Mouse (Mus musculus) CH12.LX (cell line): ENCODE data around the gene Fut1. TPM values are rescaled to one million over a fixed set of nuclear protein-coding genes. Genes with fewer than 3 reads are reported as not detected.

ENCODE experiments used
- DNase-seq: peaks from one replicate; pipeline ENCODE4 v3.0.0-alpha.2; 2013; ENCODE audit errors: extremely low read depth
- H3K27ac ChIP-seq: 2 replicates; pipeline ENCODE4 v1.5.1; 2012; ENCODE audit warnings: low read depth, mild to moderate bottlenecking, control low read depth, moderate library complexity; ENCODE audit not compliant: insufficient read depth
- H3K27me3 ChIP-seq: replicated peaks from 2 replicates; pipeline ENCODE3; 2012; ENCODE audit warnings: inconsistent platforms
- H3K36me3 ChIP-seq, 2 experiments: replicated peaks in 1 of 2; 2 replicates each; pipeline versions ENCODE3 to v1.6.1; 2012; ENCODE audit warnings: inconsistent platforms in 1 of 2, low read length in 1 of 2, mild to moderate bottlenecking in 1 of 2, mixed read lengths in 1 of 2, moderate library complexity in 1 of 2; ENCODE audit not compliant: control insufficient read depth in 1 of 2, insufficient read depth in 1 of 2
- H3K4me1 ChIP-seq, 2 experiments: 2 replicates each; pipeline ENCODE4 v1.6.1; 2012; ENCODE audit warnings: inconsistent platforms in 1 of 2, moderate library complexity in 1 of 2; ENCODE audit not compliant: insufficient read depth in 2 of 2, control insufficient read depth in 1 of 2
- H3K4me2 ChIP-seq: 2 replicates; pipeline ENCODE4 v1.6.1; 2012; ENCODE audit warnings: low read depth, mild to moderate bottlenecking, control low read depth; ENCODE audit not compliant: poor library complexity, insufficient read depth, severe bottlenecking
- H3K4me3 ChIP-seq, 3 experiments: fragments of 150-350 bp in 1 of 3; sonication (generic) in 1 of 3; replicated peaks in 1 of 3; 2 replicates each; pipeline versions ENCODE3 to v1.5.1; 2011 to 2012; ENCODE audit warnings: low read depth in 2 of 3, low read length in 2 of 3, mild to moderate bottlenecking in 2 of 3, moderate library complexity in 2 of 3, control low read depth in 1 of 3, improper control_type of control experiment in 1 of 3, inconsistent platforms in 1 of 3, mixed read lengths in 1 of 3; ENCODE audit not compliant: poor library complexity in 1 of 3
- H3K79me2 ChIP-seq: replicated peaks from 2 replicates; pipeline ENCODE4 v1.6.1; 2012; ENCODE audit warnings: mild to moderate bottlenecking, moderate library complexity; ENCODE audit not compliant: control insufficient read depth, poor library complexity, insufficient read depth, severe bottlenecking; ENCODE audit errors: extremely low read depth
- H3K9ac ChIP-seq: 2 replicates; pipeline ENCODE4 v1.6.1; 2012; ENCODE audit warnings: low read depth, mild to moderate bottlenecking, control low read depth, moderate library complexity; ENCODE audit not compliant: insufficient read depth
- H3K9me3 ChIP-seq: replicated peaks from 2 replicates; pipeline ENCODE3; 2012; ENCODE audit warnings: low read length, inconsistent platforms, mixed read lengths
- BHLHE40 ChIP-seq: IDR thresholded peaks from 2 replicates; pipeline ENCODE4 v1.6.1; 2011; ENCODE audit warnings: mild to moderate bottlenecking, low read depth, low read length, improper control_type of control experiment
- CHD1 ChIP-seq: IDR thresholded peaks from 2 replicates; pipeline ENCODE4 v1.6.1; 2012; ENCODE audit warnings: low read depth, low read length, improper control_type of control experiment, inconsistent platforms
- CHD2 ChIP-seq: IDR thresholded peaks from 2 replicates; pipeline ENCODE4 v1.6.1; 2011; ENCODE audit warnings: low read length, improper control_type of control experiment
- CTCF ChIP-seq, 2 experiments: IDR thresholded peaks in 1 of 2; conservative IDR thresholded peaks in 1 of 2; 2 replicates each; pipeline ENCODE4 v1.5.1; 2011 to 2012; ENCODE audit warnings: low read depth in 2 of 2, low read length in 2 of 2, improper control_type of control experiment in 1 of 2, inconsistent platforms in 1 of 2, mild to moderate bottlenecking in 1 of 2, moderate library complexity in 1 of 2
- E2F4 ChIP-seq: IDR thresholded peaks from 2 replicates; pipeline ENCODE4 v1.6.1; 2011; ENCODE audit warnings: low read depth, low read length, improper control_type of control experiment; ENCODE audit not compliant: insufficient replicate concordance
- ELF1 ChIP-seq: IDR thresholded peaks from 2 replicates; pipeline ENCODE4 v1.6.1; 2014; ENCODE audit warnings: low read depth, mild to moderate bottlenecking, inconsistent platforms, low read length, improper control_type of control experiment
- EP300 ChIP-seq: IDR thresholded peaks from 2 replicates; pipeline ENCODE4 v1.6.1; 2011; ENCODE audit warnings: low read length, improper control_type of control experiment
- ETS1 ChIP-seq: conservative IDR thresholded peaks from 2 replicates; pipeline ENCODE4 v1.6.1; 2012; ENCODE audit warnings: low read depth, mild to moderate bottlenecking, inconsistent platforms, low read length, improper control_type of control experiment, moderate library complexity
- HCFC1 ChIP-seq: IDR thresholded peaks from 2 replicates; pipeline ENCODE4 v1.6.1; 2012; ENCODE audit warnings: low read depth, mild to moderate bottlenecking, inconsistent platforms, low read length, improper control_type of control experiment
- IRF4 ChIP-seq: IDR thresholded peaks from 2 replicates; pipeline ENCODE4 v1.6.1; 2014; ENCODE audit warnings: low read depth, mild to moderate bottlenecking, inconsistent platforms, low read length, improper control_type of control experiment
- JUN ChIP-seq: IDR thresholded peaks from 2 replicates; pipeline ENCODE4 v1.6.1; 2011; ENCODE audit warnings: low read depth, mild to moderate bottlenecking, low read length, improper control_type of control experiment, moderate library complexity; ENCODE audit not compliant: insufficient read depth
- JUND ChIP-seq: conservative IDR thresholded peaks from 2 replicates; pipeline ENCODE4 v1.6.1; 2011; ENCODE audit warnings: low read depth, low read length, improper control_type of control experiment
- KAT2A ChIP-seq: IDR thresholded peaks from 2 replicates; pipeline ENCODE4 v1.6.1; 2012; ENCODE audit warnings: low read length, improper control_type of control experiment, inconsistent platforms; ENCODE audit not compliant: insufficient replicate concordance
- MAFK ChIP-seq: IDR thresholded peaks from 2 replicates; pipeline ENCODE4 v1.6.1; 2011; ENCODE audit warnings: low read length, improper control_type of control experiment; ENCODE audit not compliant: insufficient replicate concordance
- MAX ChIP-seq: IDR thresholded peaks from 2 replicates; pipeline ENCODE4 v1.6.1; 2011; ENCODE audit warnings: low read length, improper control_type of control experiment
- MYC ChIP-seq: IDR thresholded peaks from 2 replicates; pipeline ENCODE4 v1.6.1; 2011; ENCODE audit warnings: low read depth, mild to moderate bottlenecking, improper control_type of control experiment, low read length
- NELFE ChIP-seq: IDR thresholded peaks from 2 replicates; pipeline ENCODE4 v1.6.1; 2011; ENCODE audit warnings: low read depth, low read length, improper control_type of control experiment
- PAX5 ChIP-seq: IDR thresholded peaks from 2 replicates; pipeline ENCODE4 v1.6.1; 2012; ENCODE audit warnings: low read length, inconsistent platforms, mixed read lengths
- POLR2A ChIP-seq: IDR thresholded peaks from 2 replicates; pipeline ENCODE4 v1.6.1; 2011; ENCODE audit warnings: low read depth, mild to moderate bottlenecking, improper control_type of control experiment, low read length
- POLR2AphosphoS2 ChIP-seq: IDR thresholded peaks from 2 replicates; pipeline ENCODE4 v1.6.1; 2011; ENCODE audit warnings: low read depth, low read length, improper control_type of control experiment
- RAD21 ChIP-seq: IDR thresholded peaks from 2 replicates; pipeline ENCODE4 v1.6.1; 2011; ENCODE audit warnings: low read depth, mild to moderate bottlenecking, low read length, improper control_type of control experiment, moderate library complexity
- RCOR1 ChIP-seq: conservative IDR thresholded peaks from 2 replicates; pipeline ENCODE4 v1.6.1; 2012; ENCODE audit warnings: low read depth, mild to moderate bottlenecking, inconsistent platforms, low read length, improper control_type of control experiment
- SMC3 ChIP-seq: IDR thresholded peaks from 2 replicates; pipeline ENCODE4 v1.6.1; 2011; ENCODE audit warnings: low read depth, low read length, improper control_type of control experiment
- TBP ChIP-seq: conservative IDR thresholded peaks from 2 replicates; pipeline ENCODE4 v1.6.1; 2011; ENCODE audit warnings: low read depth, low read length, improper control_type of control experiment
- TCF12 ChIP-seq: IDR thresholded peaks from 2 replicates; pipeline ENCODE4 v1.6.1; 2014; ENCODE audit warnings: low read depth, mild to moderate bottlenecking, inconsistent platforms, low read length, improper control_type of control experiment
- UBTF ChIP-seq: IDR thresholded peaks from 2 replicates; pipeline ENCODE4 v1.6.1; 2012; ENCODE audit warnings: low read depth, mild to moderate bottlenecking, inconsistent platforms, low read length, improper control_type of control experiment, moderate library complexity
- USF2 ChIP-seq: conservative IDR thresholded peaks from 2 replicates; pipeline ENCODE4 v1.6.1; 2011; ENCODE audit warnings: low read depth, low read length, improper control_type of control experiment
- ZC3H11A ChIP-seq: IDR thresholded peaks from 2 replicates; pipeline ENCODE4 v1.6.1; 2012; ENCODE audit warnings: low read depth, mild to moderate bottlenecking, inconsistent platforms, low read length, improper control_type of control experiment
- ZKSCAN1 ChIP-seq: IDR thresholded peaks from 2 replicates; pipeline ENCODE4 v1.6.1; 2012; ENCODE audit warnings: low read depth, inconsistent platforms, low read length, improper control_type of control experiment, borderline replicate concordance
- ZMIZ1 ChIP-seq: IDR thresholded peaks from 2 replicates; pipeline ENCODE4 v1.6.1; 2012; ENCODE audit warnings: low read depth, mild to moderate bottlenecking, inconsistent platforms, low read length, improper control_type of control experiment
- ZNF384 ChIP-seq: IDR thresholded peaks from 2 replicates; pipeline ENCODE4 v1.6.1; 2012; ENCODE audit warnings: low read depth, low read length, improper control_type of control experiment, inconsistent platforms
- dilution Hi-C: fragments of 300-500 bp; cut with MboI; formaldehyde crosslinking; loops from 2 replicates; pipeline ENCODE4 v1.14.3; 2020; ENCODE audit warnings: low sequenced_read_pairs; ENCODE audit not compliant: extremely low pct_unique_long_range_greater_than_20kb, extremely low pct_ligation_motif_present
- in situ Hi-C: fragments of 300-500 bp; cut with MboI; formaldehyde crosslinking; loops from 3 replicates; pipeline ENCODE4 v1.14.3; 2019; ENCODE audit warnings: low sequenced_read_pairs, low pct_ligation_motif_present, low pct_unique_long_range_greater_than_20kb, mixed read lengths
- polyA plus RNA-seq: library from polyadenylated mRNA; unstranded; fragments of >175 nt; gene quantifications from 2 replicates; pipeline ENCODE4 v1.2.1, GENCODE M21; 2012; ENCODE audit warnings: low read depth; ENCODE audit not compliant: insufficient read length
- total RNA-seq, 2 experiments: library from RNA; depleted of rRNA; stranded (reverse); fragments of 300-350 nt in 1 of 2; fragments of >200 nt in 1 of 2; gene quantifications; 2 replicates each; pipeline ENCODE4 v1.2.3; 2012 to 2014

Gene Fut1
- total and polyA plus RNA-seq, 3 experiments = 2.4 to 6.4 (median 2.5) TPM

DNA sequence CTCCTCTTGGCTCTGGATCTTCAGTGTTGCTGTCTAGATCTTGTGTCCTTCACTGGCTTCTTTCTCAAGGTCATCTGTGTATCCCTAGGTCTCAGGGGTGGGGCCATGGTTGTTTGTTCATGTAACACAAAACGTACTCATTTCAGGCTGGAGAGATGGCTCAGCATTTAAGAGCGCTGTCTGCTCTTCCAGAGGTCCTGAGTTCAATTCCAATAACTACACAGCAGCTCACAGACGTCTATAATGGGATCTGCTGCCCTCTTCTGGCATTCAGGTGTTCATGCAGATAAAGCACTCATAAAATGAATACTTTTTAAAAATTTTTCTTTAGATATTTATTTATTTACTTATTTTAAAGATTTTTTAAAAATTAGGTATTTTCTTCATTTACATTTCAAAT is 26.2 kb upstream of the Fut1 start:
- no peaks in the 10 kb centered on the region for H3K9me3 ChIP-seq
- peaks cover 0 to 40% of the 10 kb centered on the region in 2 experiments; a peak in 3 of 4 replicates for H3K4me1 ChIP-seq
- in situ Hi-C loops (loop anchor here (5.0 kb wide), 1 partner anchor 91 kb away; the partner anchor contains the start of gene Ntn5), dilution Hi-C loops (no loop called here)
- no peak overlapping the region for H3K4me3 ChIP-seq
- no peak for DNase-seq
- H3K27ac ChIP-seq = no peak overlapping the region
- no peak for TF ChIP-seq HCFC1
- no peak for TF ChIP-seq MAX
- TF ChIP-seq CTCF (conservative IDR thresholded peaks at IDR 0.05 in 1 of 2, IDR thresholded peaks at IDR 0.05 in 1 of 2; ENCODE audit: low read depth in 2 of 2, low read length in 2 of 2) = peak in 1 of 2 experiments; percentile 58; a peak in 2 of 4 replicates
- no peak for TF ChIP-seq KAT2A
- no peak for TF ChIP-seq POLR2A
- TF ChIP-seq E2F4 = no peak
- TF ChIP-seq IRF4 = no peak
- TF ChIP-seq ELF1 = no peak
- no peak for TF ChIP-seq USF2
- peak; percentile 23; the same call in 1 of the 2 replicates for TF ChIP-seq RAD21
- TF ChIP-seq ZNF384 = no peak
- H3K27me3 ChIP-seq = no peaks in the 10 kb centered on the region
- H3K36me3 ChIP-seq = peaks cover 11 to 38% of the 10 kb centered on the region in 2 experiments
- no peak overlapping the region for H3K4me2 ChIP-seq
- H3K79me2 ChIP-seq = no peaks in the 10 kb centered on the region
- H3K9ac ChIP-seq = no peak overlapping the region

GRCm38 (mm10) chr7:45591880-45592279 is 25.2 kb upstream of the Fut1 start:
- in situ Hi-C loops = loop anchor here (5.0 kb wide), 1 partner anchor 90 kb away; the partner anchor contains the start of gene Ntn5
- peaks cover 0 to 49% of the 10 kb centered on the region in 2 experiments; a peak in 3 of 4 replicates for H3K4me1 ChIP-seq
- DNase-seq = peak; percentile 87
- no peaks in the 10 kb centered on the region for H3K79me2 ChIP-seq
- no peaks in the 10 kb centered on the region for H3K27me3 ChIP-seq
- H3K36me3 ChIP-seq = peaks cover 9 to 33% of the 10 kb centered on the region in 2 experiments
- H3K4me3 ChIP-seq = no peak overlapping the region
- dilution Hi-C loops = no loop called here
- no peak overlapping the region; the same call in 1 of the 2 replicates for H3K9ac ChIP-seq
- H3K9me3 ChIP-seq = peaks cover under 1% of the 10 kb centered on the region
- peak overlapping the region; percentile 90 for H3K27ac ChIP-seq
- H3K4me2 ChIP-seq = peak overlapping the region; percentile 51
- TF ChIP-seq RCOR1 = peak; percentile 91
- no peak for TF ChIP-seq PAX5
- peak; percentile 85 for TF ChIP-seq TCF12
- peak; percentile 98 for TF ChIP-seq ETS1
- peak; percentile 92 for TF ChIP-seq EP300
- TF ChIP-seq TBP = peak; percentile 93
- no peak for TF ChIP-seq SMC3
- TF ChIP-seq JUND = peak; percentile 49; the same call in 1 of the 2 replicates
- peak; percentile 99 for TF ChIP-seq BHLHE40
- TF ChIP-seq ZC3H11A = no peak
- TF ChIP-seq HCFC1 = peak; percentile 47
- TF ChIP-seq POLR2AphosphoS2 = no peak
- TF ChIP-seq ZMIZ1 = 0 out of 2 replicates have a peak, but pooled peaks have one; percentile 29
- TF ChIP-seq JUN = no peak
- TF ChIP-seq USF2 = no peak
- peak; percentile 44; the same call in 1 of the 2 replicates for TF ChIP-seq NELFE
- no peak for TF ChIP-seq CHD1
- peak; percentile 27; the same call in 1 of the 2 replicates for TF ChIP-seq ZNF384
- TF ChIP-seq ELF1 = peak; percentile 37; the same call in 1 of the 2 replicates
- TF ChIP-seq UBTF = peak; percentile 81
- TF ChIP-seq RAD21 = no peak; the same call in none of the 2 replicates
- no peak for TF ChIP-seq ZKSCAN1
- TF ChIP-seq CHD2 = peak; percentile 85
- peak; percentile 54; the same call in 1 of the 2 replicates for TF ChIP-seq MAFK
- peak; percentile 69; the same call in 1 of the 2 replicates for TF ChIP-seq KAT2A
- peak; percentile 66 for TF ChIP-seq MYC
